Mouse (Mus musculus): ENCODE results near the gene Tmem91. TPM values are rescaled to one million over a fixed set of nuclear protein-coding genes. Genes with fewer than 3 reads are reported as not detected.

Tmem91 gene
- polyA plus RNA-seq, 1 experiment: 27.4 TPM

DNA sequence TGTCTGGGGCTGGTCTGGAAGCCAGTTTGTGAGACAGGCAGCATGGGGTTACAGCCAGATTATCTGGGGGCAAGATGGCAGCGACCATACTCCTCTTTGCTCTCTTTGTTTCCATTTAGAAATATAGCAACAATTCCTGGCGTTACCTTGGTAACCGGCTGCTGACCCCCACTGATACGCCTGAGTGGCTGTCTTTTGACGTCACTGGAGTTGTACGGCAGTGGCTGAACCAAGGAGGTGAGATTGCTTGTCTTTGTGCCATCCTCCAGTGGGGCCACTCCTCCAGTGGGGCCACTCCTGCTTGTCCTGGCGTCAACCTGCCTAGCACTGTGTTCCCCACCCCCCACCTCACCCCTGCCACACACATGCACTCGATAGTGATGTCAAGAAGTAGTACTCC is 19.1 kb upstream of the Tmem91 start:
- no peak for DNase-seq
- 43% methylated on average over 8 of the region's 8 CpGs for WGBS
- H3K4me1 ChIP-seq (ENCODE audit: control insufficient read depth, insufficient read depth, low read length): no peaks in the 10 kb centered on the region
- H3K4me3 ChIP-seq (replicated peaks; ENCODE audit: insufficient read depth, low read depth, low read length): no peak overlapping the region
- no peaks in the 10 kb centered on the region for H3K27me3 ChIP-seq (ENCODE audit: control insufficient read depth, insufficient read depth, low read length)
- H3K27ac ChIP-seq (ENCODE audit: insufficient read depth, low read length): no peak overlapping the region
- TF ChIP-seq POLR2A (IDR thresholded peaks at IDR 0.05; ENCODE audit: borderline replicate concordance, insufficient read depth, low read length): no peak
- no peak for TF ChIP-seq CTCF (IDR thresholded peaks at IDR 0.05; ENCODE audit: borderline replicate concordance, insufficient read depth, low read depth, low read length)

DNA sequence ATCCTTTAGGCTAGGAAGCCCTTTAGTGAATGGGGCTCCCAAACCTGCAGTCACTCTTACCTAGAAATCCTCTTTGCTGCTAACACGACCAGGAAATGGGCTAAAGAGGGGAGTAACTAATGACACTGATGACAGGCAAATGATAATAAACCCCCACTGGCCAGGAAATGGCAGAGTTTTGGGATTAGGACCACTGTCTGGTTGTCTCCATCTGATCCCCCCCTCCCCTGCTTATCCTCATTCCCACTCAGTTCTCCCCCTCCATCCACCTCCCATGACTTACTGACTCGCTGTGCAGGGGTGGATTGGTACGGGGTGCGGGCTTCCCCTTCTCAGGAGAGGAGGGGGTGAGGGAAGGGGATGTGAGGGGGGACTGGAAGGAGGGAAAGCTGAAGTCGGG is 15.1 kb upstream of the Tmem91 start:
- no peak for DNase-seq
- 47% methylated on average over 5 of the region's 5 CpGs for WGBS
- TF ChIP-seq CTCF (IDR thresholded peaks at IDR 0.05; ENCODE audit: borderline replicate concordance, insufficient read depth, low read depth, low read length): no peak
- no peak for TF ChIP-seq POLR2A (IDR thresholded peaks at IDR 0.05; ENCODE audit: borderline replicate concordance, insufficient read depth, low read length)
- H3K4me3 ChIP-seq (replicated peaks; ENCODE audit: insufficient read depth, low read depth, low read length): no peak overlapping the region
- H3K27ac ChIP-seq (ENCODE audit: insufficient read depth, low read length): no peak overlapping the region
- peaks cover 3% of the 10 kb centered on the region; the same call in 1 of the 2 replicates for H3K4me1 ChIP-seq (ENCODE audit: control insufficient read depth, insufficient read depth, low read length)
- peaks cover 5% of the 10 kb centered on the region; the same call in 1 of the 2 replicates for H3K27me3 ChIP-seq (ENCODE audit: control insufficient read depth, insufficient read depth, low read length)

- TF ChIP-seq CTCF (IDR thresholded peaks at IDR 0.05; ENCODE audit: borderline replicate concordance, insufficient read depth, low read depth, low read length) (no peak), POLR2A (IDR thresholded peaks at IDR 0.05; ENCODE audit: borderline replicate concordance, insufficient read depth, low read length) (no peak)
- peaks cover 3% of the 10 kb centered on the region; the same call in 1 of the 2 replicates for H3K4me1 ChIP-seq (ENCODE audit: control insufficient read depth, insufficient read depth, low read length)
- H3K27ac ChIP-seq (ENCODE audit: insufficient read depth, low read length): no peak overlapping the region
- WGBS: 23% methylated on average over 12 of the region's 12 CpGs
- no peak overlapping the region for H3K4me3 ChIP-seq (replicated peaks; ENCODE audit: insufficient read depth, low read depth, low read length)
- DNase-seq: no peak
- peaks cover 5% of the 10 kb centered on the region; the same call in 1 of the 2 replicates for H3K27me3 ChIP-seq (ENCODE audit: control insufficient read depth, insufficient read depth, low read length)
Measured at GRCm38 (mm10) chr7:25689603-25690021, 14.6 kb upstream of the Tmem91 start.

DNA sequence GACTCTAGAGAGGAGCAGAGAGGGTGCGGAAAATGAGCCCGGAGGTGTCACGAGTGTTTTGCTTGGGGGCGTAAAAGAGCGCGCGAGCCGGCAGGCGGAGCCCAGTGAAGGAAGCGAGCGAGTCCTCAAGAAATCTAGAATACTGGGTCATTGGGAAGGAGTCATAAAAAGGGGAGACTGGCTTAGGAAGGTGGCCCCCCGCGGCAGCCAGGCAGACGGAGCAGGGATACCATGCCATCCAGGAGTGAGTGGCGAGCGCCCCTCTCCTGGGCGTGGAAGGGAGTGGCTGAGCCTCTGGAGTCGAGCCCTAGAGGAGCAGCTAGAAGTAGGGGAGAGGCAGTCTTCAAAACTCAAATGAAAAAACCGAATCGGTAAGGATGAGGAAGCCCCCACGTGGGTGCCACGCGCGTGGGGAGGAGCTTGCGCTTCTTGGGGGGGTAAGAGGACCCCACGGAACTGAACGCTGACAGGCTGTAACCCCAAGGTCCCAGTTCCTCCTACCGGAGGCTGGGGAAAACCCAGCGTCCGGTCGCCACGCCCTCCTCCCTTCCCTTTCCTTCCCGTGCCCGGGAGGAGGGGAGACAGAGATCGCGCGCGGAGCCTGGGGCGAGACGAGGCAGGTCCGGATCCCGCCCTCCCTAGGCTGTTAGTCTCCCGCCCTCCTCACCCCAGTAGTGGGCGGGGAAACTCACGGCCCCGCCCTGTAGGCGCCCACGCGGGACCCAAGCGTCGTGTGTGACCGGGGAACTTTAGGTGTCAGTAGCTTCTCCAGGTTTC is 14.0 kb upstream of the Tmem91 start:
- Histone ChIP-seq H3K4me1 (ENCODE audit: control insufficient read depth, insufficient read depth, low read length) (peaks cover 3% of the 10 kb centered on the region; the same call in 1 of the 2 replicates), H3K27ac (ENCODE audit: insufficient read depth, low read length) (no peak overlapping the region), H3K27me3 (ENCODE audit: control insufficient read depth, insufficient read depth, low read length) (peaks cover 5% of the 10 kb centered on the region; the same call in 1 of the 2 replicates), H3K4me3 (replicated peaks; ENCODE audit: insufficient read depth, low read depth, low read length) (peak overlapping the region; percentile 47)
- no peak for TF ChIP-seq CTCF (IDR thresholded peaks at IDR 0.05; ENCODE audit: borderline replicate concordance, insufficient read depth, low read depth, low read length)
- TF ChIP-seq POLR2A (IDR thresholded peaks at IDR 0.05; ENCODE audit: borderline replicate concordance, insufficient read depth, low read length): no peak
- no peak for DNase-seq
- WGBS: 1% methylated on average over 51 of the region's 52 CpGs

- 1% methylated on average over 47 of the region's 47 CpGs for WGBS
- no peak overlapping the region for H3K27ac ChIP-seq (ENCODE audit: insufficient read depth, low read length)
- H3K4me1 ChIP-seq (ENCODE audit: control insufficient read depth, insufficient read depth, low read length): peaks cover 3% of the 10 kb centered on the region; the same call in 1 of the 2 replicates
- peaks cover 5% of the 10 kb centered on the region; the same call in 1 of the 2 replicates for H3K27me3 ChIP-seq (ENCODE audit: control insufficient read depth, insufficient read depth, low read length)
- peak overlapping the region; percentile 33 for H3K4me3 ChIP-seq (replicated peaks; ENCODE audit: insufficient read depth, low read depth, low read length)
- TF ChIP-seq POLR2A (IDR thresholded peaks at IDR 0.05; ENCODE audit: borderline replicate concordance, insufficient read depth, low read length) (no peak), CTCF (IDR thresholded peaks at IDR 0.05; ENCODE audit: borderline replicate concordance, insufficient read depth, low read depth, low read length) (no peak)
- DNase-seq: peak in 1 of 2 experiments; percentile 39
Measured at GRCm38 (mm10) chr7:25687811-25688401, 12.9 kb upstream of the Tmem91 start.

DNA sequence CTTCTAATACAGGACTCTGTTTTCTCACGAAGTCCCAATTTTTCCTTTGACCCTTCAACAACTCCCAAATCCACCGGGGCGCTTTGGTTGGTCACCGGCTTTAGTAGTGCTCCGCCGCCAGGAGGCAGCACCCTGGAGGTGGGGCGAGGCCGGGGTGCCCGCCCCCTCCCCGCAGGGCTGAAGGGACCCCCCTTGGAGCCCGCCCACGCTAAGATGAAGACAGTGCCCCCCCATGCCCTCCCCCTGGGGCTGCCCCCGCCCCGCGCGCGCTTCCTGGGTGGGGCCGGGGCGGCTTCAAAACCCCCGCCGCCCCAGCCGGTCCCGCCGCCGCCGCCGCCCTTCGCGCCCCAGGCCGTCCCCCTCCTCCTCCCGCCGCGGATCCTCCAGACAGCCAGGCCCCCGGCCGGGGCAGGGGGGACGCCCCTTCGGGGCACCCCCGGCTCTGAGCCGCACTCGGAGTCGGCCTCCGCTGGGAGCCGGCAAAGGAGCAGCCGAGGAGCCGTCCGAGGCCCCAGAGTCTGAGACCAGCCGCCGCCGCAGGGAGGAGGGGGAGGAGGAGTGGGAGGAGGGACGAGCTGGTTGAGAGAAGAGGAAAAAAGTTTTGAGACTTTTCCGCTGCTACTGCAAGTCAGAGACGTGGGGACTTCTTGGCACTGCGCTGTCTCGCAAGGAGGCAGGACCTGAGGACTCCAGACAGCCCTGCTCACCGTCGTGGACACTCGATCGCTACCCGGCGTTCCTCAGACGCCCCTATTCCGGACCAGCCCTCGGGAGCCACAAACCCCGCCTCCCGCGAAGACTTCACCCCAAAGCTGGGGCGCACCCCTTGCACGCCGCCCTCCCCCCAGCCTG is 11.9 kb upstream of the Tmem91 start, which contains the start of gene Tgfb1:
Tgfb1 (plus strand) TSS at position 323 of the 852 bp plus-strand sequence.
- DNase-seq: no peak
- Histone ChIP-seq H3K4me3 (replicated peaks; ENCODE audit: insufficient read depth, low read depth, low read length) (peak within 1 kb of the TSS; percentile 46), H3K27ac (ENCODE audit: insufficient read depth, low read length) (no peak within 1 kb of the TSS), H3K27me3 (ENCODE audit: control insufficient read depth, insufficient read depth, low read length) (peaks cover 5% of the 10 kb centered on the region; the same call in 1 of the 2 replicates), H3K4me1 (ENCODE audit: control insufficient read depth, insufficient read depth, low read length) (peaks cover 3% of the 10 kb centered on the region; the same call in 1 of the 2 replicates)
- WGBS: 2% methylated on average over 55 of the region's 69 CpGs
- TF ChIP-seq CTCF (IDR thresholded peaks at IDR 0.05; ENCODE audit: borderline replicate concordance, insufficient read depth, low read depth, low read length) (peak; percentile 27; the same call in 1 of the 2 replicates), POLR2A (IDR thresholded peaks at IDR 0.05; ENCODE audit: borderline replicate concordance, insufficient read depth, low read length) (no peak)

DNA sequence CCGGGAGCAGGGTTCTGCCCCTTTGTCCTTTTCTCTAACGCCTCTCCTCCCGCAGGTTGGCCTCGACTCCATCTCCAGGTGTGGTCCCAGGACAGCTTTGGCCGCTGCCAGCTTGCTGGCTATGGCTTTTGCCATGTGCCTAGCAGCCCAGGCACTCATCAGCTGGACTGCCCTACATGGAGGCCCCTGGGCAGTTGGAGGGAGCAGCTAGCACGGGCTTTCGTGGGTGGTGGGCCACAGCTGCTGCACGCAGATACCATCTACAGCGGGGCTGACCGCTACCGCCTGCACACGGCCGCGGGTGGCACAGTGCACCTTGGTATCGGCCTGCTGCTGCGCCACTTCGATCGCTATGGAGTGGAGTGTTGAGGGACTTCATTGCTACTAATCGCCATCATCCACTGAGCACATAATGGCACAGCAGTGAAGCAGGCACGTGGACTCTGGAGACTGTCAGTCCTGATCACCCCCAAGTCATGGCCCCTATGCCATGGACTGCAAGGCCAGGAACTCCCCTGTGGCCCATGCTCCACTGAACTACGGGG is 11.0 kb upstream of the Tmem91 start:
- Histone ChIP-seq H3K27ac (ENCODE audit: insufficient read depth, low read length) (no peak overlapping the region), H3K27me3 (ENCODE audit: control insufficient read depth, insufficient read depth, low read length) (peaks cover 5% of the 10 kb centered on the region; the same call in 1 of the 2 replicates), H3K4me3 (replicated peaks; ENCODE audit: insufficient read depth, low read depth, low read length) (no peak overlapping the region), H3K4me1 (ENCODE audit: control insufficient read depth, insufficient read depth, low read length) (peaks cover 5% of the 10 kb centered on the region; the same call in 1 of the 2 replicates)
- TF ChIP-seq CTCF (IDR thresholded peaks at IDR 0.05; ENCODE audit: borderline replicate concordance, insufficient read depth, low read depth, low read length): no peak
- TF ChIP-seq POLR2A (IDR thresholded peaks at IDR 0.05; ENCODE audit: borderline replicate concordance, insufficient read depth, low read length): no peak
- DNase-seq: no peak
- 85% methylated on average over 21 of the region's 21 CpGs for WGBS
